Mouse (Mus musculus) induced T-regulatory cell, adult 2 months (primary cell): Measurements from ENCODE around the gene Zpr1.

Experiments used
- DNase-seq: peaks from one replicate; pipeline ENCODE4 v3.0.0-alpha.2; 2012; ENCODE audit warnings: low read depth

Zpr1 gene

GRCm38 (mm10) chr9:46272677-46273454 is at the start of gene Zpr1:
TSS of gene Zpr1 (plus strand) at chr9:46273064.
- peak; percentile 96 for DNase-seq

DNA sequence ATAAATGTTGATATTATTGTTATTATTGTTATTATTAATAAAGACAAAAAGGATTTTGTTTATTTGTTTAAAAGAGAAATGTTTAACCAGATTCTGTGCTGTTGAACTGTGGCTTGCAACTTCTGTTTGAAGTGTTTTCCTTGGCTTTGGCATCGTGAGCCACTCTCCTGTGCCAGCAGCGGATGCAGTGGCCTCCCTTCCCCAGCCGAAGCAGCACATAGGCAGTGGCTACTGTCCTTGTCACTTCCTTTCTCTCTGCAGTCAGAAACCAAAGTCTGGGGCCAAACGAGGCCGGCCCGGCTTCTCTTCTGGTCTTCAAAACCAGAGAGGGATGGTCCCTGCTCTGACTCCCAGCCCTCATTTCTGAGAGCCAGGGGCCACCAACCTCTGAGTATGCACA is 49.8 kb upstream of the Zpr1 start:
- no peak for DNase-seq

DNA sequence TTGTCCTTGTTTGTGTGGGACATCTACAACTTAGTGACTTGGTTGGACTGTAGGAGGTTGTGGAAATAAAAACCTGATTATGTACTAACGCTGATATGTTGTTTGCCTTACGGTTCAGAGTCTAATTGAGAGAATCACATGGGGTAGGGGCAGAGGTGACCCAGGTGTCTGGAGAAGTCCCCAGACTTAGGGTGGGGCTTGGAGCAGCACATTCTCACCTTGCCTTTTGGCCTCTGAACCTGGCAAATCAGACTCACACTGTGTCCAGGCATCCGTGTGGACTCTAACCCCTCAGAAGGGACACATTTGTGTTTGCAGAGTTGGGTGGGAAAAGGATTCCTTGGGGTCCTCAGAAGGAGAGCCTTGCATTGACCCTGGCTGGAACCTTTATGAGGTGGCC is 48.8 kb upstream of the Zpr1 start:
- DNase-seq, result no peak

DNA sequence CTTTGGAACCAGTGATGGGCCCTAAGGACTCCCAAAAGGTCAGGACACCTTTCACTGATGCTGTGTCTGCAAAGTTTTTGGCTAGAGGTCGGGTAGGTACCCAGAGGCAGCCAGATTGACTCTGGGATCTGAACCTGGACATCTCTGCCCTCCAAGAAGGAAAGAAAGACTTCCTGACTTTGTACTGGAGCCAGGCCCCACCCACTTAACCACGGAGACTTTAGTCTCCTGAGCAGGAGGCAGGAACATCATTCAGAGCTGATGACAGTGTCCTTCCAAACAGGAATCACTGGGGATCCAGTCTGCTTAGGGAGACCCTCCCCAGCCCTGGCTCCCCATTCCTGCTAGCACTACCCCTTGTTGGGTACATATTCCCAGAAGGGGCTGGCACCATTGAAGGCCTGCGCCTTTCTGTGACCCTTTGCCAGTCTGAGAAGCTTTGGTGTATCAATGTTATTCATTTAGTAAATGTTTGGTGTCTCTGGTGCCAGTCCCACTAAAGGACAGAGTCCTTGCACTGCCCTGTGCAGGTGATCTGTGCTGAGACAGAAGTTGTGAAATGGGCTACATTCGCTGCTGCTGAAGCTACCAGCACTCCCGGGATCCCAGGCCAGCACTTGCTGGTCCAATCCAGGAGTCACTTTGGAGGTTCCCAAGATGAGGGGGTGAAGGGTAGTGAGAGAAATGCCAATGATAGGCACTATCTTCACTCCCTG is 47.8 kb upstream of the Zpr1 start:
- no peak for DNase-seq

GRCm38 (mm10) chr9:46227064-46227614 is 45.7 kb upstream of the Zpr1 start:
- DNase-seq, result no peak

DNA sequence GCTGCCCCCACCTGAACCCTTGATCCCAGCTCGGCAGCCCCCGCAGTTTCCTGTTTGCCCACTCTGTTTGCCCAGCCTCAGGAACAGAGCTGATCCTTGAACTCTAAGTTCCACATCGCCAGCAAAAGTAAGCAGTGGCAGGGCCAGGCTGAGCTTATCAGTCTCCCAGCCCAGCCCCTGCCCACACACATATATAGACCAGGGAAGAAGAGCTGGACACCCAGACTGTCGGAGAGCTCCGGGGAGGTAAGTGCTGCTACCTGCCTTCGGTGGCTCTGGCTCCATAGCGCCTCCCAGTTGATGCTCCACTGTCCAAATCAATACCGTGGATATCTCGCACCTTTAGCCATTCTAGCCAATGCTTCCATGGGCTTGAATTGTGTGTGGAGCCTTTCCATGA is 44.4 kb upstream of the Zpr1 start, which contains the start of gene Apoa1:
Gene Apoa1 (plus strand): TSS at position 90 of the 400 bp plus-strand sequence.
- no peak for DNase-seq

DNA sequence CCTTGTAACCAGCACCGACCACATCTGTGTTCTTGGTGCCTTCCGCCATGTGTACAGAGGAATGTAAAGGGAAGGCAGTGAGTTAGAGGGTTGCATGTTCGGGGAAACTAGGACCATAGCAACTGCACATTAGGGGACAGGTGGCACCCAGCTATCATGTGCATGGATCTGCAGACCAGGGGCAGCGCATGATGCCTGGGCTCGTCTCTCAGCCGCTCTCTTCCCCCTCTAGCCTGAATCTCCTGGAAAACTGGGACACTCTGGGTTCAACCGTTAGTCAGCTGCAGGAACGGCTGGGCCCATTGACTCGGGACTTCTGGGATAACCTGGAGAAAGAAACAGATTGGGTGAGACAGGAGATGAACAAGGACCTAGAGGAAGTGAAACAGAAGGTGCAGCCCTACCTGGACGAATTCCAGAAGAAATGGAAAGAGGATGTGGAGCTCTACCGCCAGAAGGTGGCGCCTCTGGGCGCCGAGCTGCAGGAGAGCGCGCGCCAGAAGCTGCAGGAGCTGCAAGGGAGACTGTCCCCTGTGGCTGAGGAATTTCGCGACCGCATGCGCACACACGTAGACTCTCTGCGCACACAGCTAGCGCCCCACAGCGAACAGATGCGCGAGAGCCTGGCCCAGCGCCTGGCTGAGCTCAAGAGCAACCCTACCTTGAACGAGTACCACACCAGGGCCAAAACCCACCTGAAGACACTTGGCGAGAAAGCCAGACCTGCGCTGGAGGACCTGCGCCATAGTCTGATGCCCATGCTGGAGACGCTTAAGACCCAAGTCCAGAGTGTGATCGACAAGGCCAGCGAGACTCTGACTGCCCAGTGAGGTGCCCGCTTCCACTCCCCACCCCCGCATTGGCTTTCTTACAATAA is 43.1 kb upstream of the Zpr1 start:
- DNase-seq, result peak; percentile 65

GRCm38 (mm10) chr9:46230450-46230975 is 42.4 kb upstream of the Zpr1 start:
- DNase-seq, result no peak

GRCm38 (mm10) chr9:46235196-46235595 is 37.7 kb upstream of the Zpr1 start:
- no peak for DNase-seq

- no peak for DNase-seq
These were observed 37.4 kb upstream of the Zpr1 start, which contains the start of gene Apoc3 for GRCm38 (mm10) chr9:46235596-46235648. TSS of gene Apoc3 (minus strand) at chr9:46235636.

GRCm38 (mm10) chr9:46235649-46236048 is 37.2 kb upstream of the Zpr1 start:
- no peak for DNase-seq

DNA sequence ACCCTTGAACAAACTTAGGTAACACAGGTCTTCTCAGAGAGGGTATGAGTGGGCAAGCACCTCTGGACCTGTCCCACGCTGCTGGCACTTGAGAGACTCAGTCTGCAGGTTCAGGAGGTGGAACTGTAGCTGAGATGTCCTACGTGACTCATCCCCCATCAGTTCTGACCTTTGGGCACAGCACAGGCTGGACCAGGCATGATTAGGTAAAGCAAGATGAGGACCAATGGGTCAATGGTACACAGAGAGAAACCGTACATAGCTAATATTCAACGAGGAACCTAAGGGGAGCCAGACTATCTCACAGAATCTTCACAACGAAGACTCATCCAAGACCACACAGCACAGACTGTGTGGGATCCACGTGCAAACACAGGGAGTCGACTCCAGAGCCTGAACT is 34.0 kb upstream of the Zpr1 start:
- no peak for DNase-seq

GRCm38 (mm10) chr9:46240526-46241153 is 32.2 kb upstream of the Zpr1 start, which contains the start of gene Apoa4:
TSS of gene Apoa4 (plus strand) at chr9:46240696.
- no peak for DNase-seq

- no peak for DNase-seq
These were observed 31.0 kb upstream of the Zpr1 start for GRCm38 (mm10) chr9:46241818-46242217.

DNA sequence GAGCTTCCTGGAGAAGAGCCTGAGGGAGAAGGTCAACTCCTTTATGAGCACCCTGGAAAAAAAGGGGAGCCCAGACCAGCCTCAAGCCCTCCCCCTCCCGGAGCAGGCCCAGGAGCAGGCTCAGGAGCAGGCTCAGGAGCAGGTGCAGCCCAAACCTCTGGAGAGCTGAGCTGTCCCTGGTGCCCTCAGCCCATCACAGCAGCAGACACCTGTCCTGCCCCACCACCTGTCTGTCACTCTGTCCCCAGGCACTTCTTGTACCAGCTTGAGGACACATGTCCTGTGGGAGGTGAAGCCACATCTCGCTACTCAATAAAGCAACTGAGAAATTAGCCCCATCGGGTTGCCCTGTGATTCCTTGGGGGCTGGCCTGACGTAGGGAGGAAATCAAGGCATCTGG is 29.7 kb upstream of the Zpr1 start:
- no peak for DNase-seq

DNA sequence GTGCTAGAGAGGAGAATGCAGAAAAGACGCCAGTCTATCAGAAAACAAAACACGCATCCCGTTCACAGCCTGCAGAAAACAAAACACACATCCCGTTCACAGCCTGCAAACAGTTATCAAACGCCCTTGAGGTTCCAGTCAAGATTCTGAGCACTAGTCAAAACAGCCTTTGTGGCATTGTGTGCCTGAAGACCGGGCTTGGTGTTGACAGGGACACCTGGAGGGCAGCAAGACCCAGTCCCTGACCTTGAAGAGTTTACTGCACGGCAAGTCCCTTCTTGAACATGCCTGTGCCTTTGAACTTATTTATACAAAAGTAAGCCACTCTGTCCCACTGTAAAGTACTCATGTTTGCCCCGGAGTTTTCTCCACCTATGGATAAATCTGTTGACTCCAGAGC is 29.3 kb upstream of the Zpr1 start:
- no peak for DNase-seq

GRCm38 (mm10) chr9:46246752-46247324 is 26.0 kb upstream of the Zpr1 start:
- peak; percentile 81 for DNase-seq

- no peak for DNase-seq
These were observed 16.7 kb upstream of the Zpr1 start for GRCm38 (mm10) chr9:46256177-46256576.

- DNase-seq, result no peak
These were observed 16.0 kb upstream of the Zpr1 start for GRCm38 (mm10) chr9:46256658-46257385.

DNA sequence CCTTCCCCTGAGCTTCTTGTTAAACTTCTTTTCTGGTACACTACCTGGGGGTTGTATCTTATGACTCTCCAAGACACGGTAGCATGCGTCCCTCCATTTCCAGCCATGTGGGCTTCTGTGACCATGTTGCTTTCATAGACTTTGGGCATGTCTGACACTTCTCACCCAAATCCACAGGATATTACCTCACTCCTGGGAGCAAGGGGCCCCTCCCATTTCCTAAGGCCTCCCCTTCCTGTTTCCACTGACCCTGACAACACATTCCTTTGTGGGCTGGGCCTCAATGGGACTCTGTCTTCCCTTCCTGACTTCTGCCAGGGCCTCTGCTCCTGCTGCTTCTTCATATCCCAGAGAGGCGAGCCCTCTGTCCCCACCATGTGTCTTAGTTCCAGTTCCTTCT is 15.3 kb upstream of the Zpr1 start:
- no peak for DNase-seq

DNA sequence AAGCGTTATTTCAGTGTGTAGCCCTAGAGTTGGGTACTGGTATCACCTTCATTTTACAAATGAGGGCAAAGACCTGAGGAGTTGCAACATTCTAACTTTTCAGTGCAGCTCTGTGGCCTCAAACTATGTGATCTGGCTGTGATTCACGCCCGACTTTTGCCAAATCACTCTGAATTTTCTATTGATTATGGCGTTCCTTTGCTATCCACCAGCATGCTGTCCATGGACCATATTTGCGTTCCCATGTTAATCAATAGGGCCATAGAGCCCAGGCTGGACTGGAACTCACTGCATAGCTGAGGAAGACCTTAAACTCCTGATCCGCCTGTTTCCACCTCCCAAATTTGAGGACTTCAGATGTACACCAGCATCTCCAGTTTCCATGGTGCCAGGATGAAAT is 13.8 kb upstream of the Zpr1 start:
- DNase-seq, result no peak
